Mouse (Mus musculus) ES-Bruce4 (cell line): ENCODE results near the gene Sez6l.

Experiments used
- CTCF ChIP-seq: IDR thresholded peaks from one replicate; pipeline ENCODE4 v1.8.1; 2011; ENCODE audit warnings: low read depth, low read length
- POLR2A ChIP-seq: IDR thresholded peaks from one replicate; pipeline ENCODE4 v1.8.1; 2011; ENCODE audit warnings: low read length; ENCODE audit not compliant: insufficient read depth

- TF ChIP-seq POLR2A (no peak), CTCF (no peak)
Measured at GRCm38 (mm10) chr5:112584155-112584769, 7.3 kb upstream of the Sez6l start.
